Mouse (Mus musculus) midbrain, embryonic 13.5 days (tissue): ENCODE measurements around the gene Fam227a. TPM values are rescaled to one million over a fixed set of nuclear protein-coding genes. Genes with fewer than 3 reads are reported as not detected.

Source experiments
- microRNA-seq: library from miRNA; unstranded; fragments of <30 nt; microRNA quantifications from one replicate; pipeline ENCODE4, GENCODE M21; 2016
- polyA plus RNA-seq: library from polyadenylated mRNA; unstranded; fragments of >200 nt; fragmentation: Nextera tagmentation; extraction: Ambion mirVana; gene quantifications from 2 replicates; pipeline ENCODE4 v1.2.1, GENCODE M21; 2015

The Fam227a gene
- polyA plus RNA-seq, 1 experiment from 2014 or later, result 6.9 TPM

Small RNAs within 50 kb of the gene (microRNA-seq; reads per million reads assigned to microRNA genes)
- not detected for gene Gm27903

Other genes with a start within 250 kb of the Fam227a start
- 233 and 269 TPM in 2 replicates for gene Csnk1e, start 203.4 kb downstream of the Fam227a start, polyA plus RNA-seq
- not detected in 2 replicates for gene Kcnj4, start 153.7 kb downstream of the Fam227a start, polyA plus RNA-seq
- 6.0 and 8.3 TPM in 2 replicates for gene Kdelr3, start 142.5 kb downstream of the Fam227a start, polyA plus RNA-seq
- 66.4 and 71.4 TPM in 2 replicates for gene Ddx17, start 112.2 kb downstream of the Fam227a start, polyA plus RNA-seq
- 0.75 and 1.0 TPM in 2 replicates for gene Dmc1, start 53.8 kb downstream of the Fam227a start, polyA plus RNA-seq
- gene Cby1, start 243 bp upstream of the Fam227a start, polyA plus RNA-seq, result 92.4 and 94.9 TPM in 2 replicates
- gene Tomm22, start 11.9 kb upstream of the Fam227a start, polyA plus RNA-seq, result 254 and 260 TPM in 2 replicates
- 18.4 and 20.6 TPM in 2 replicates for gene Josd1, start 29.0 kb upstream of the Fam227a start, polyA plus RNA-seq
- 42.6 and 49.1 TPM in 2 replicates for gene Gtpbp1, start 31.9 kb upstream of the Fam227a start, polyA plus RNA-seq
- gene Sun2, start 83.6 kb upstream of the Fam227a start, polyA plus RNA-seq, result 8.4 and 8.5 TPM in 2 replicates
- gene Dnal4, start 118.9 kb upstream of the Fam227a start, polyA plus RNA-seq, result 84.8 and 91.6 TPM in 2 replicates
- 18.1 and 18.6 TPM in 2 replicates for gene Nptxr, start 145.8 kb upstream of the Fam227a start, polyA plus RNA-seq
- gene Npcd, start 175.3 kb upstream of the Fam227a start, polyA plus RNA-seq, result 0.58 and 1.2 TPM in 2 replicates
- 53.9 and 61.4 TPM in 2 replicates for gene Cbx6, start 175.7 kb upstream of the Fam227a start, polyA plus RNA-seq
- gene Apobec3, start 232.7 kb upstream of the Fam227a start, polyA plus RNA-seq, result 3.1 and 3.8 TPM in 2 replicates